11 mouse cellular contexts compared by ENCODE assay signal in the genomic region with DNA sequence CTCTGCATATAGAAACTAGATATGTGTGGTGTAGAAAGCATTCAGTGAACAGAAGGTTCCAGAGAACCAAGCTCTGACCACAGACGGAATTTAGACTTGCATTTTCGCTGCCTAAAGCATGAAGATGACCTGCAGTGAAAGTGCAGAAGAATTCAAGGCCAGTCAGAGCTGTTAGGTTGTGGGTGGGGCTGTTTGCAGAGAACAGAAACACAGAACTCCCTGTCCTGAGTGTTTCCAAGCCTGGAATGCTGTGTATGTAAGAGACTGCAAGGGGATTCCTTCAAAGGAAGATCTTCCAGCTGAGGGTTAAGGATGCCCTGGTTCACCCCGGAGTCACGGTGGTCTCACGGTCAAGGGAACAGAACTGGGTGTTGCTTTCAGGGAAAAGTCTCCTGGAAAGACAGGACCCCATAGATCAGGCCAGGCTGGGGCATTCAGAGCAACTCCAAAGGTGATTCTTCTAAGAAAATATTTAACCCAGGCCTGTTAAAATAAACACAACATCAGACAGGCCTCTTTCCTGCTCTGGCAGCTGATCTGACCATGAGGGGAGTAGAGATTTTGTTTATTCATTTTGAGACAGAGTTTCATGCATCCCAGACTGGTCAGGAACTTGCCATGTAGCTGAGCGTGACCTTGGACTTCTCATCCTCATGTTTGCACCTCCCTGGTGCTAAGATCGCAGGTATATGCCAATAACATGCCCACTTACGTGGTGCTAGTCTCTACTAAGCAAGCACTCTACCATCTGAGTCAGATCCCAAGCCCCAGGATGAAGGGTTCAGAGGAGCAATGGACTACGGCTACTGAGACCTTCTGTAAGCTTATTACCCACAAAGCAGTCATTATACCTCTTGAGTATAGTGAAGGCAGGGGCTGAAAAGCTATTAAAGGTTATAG.
A peak's percentile ranks its signal among the peaks of the same experiment; 100 is the strongest.
DNase-seq lines count a peak whose midpoint lies in the region; ATAC-seq and TF ChIP-seq lines count a peak whose summit lies in the region.
"Had no signal": no experiment of that assay in that cellular context is flagged by ENCODE, and none has a peak within 500 bp of the region (broad histone marks: within the 10 kb centered on the region; RNA-seq: fewer than 3 reads in every experiment).

No protein-coding gene starts in this region.

- TF ChIP-seq POLR2A in testis, adult 2 months (IDR thresholded peaks at IDR 0.05; ENCODE audit: control insufficient read depth, low read depth, low read length), result no peak
- TF ChIP-seq POLR2A in limb, embryonic 14.5 days (IDR thresholded peaks at IDR 0.05; ENCODE audit: borderline replicate concordance, extremely low read depth, insufficient read depth, insufficient read length), result no peak

- H3K9me3 ChIP-seq in heart, embryonic 12.5 days (replicated peaks), result no peaks in the 10 kb centered on the region
- no peaks in the 10 kb centered on the region for H3K9me3 ChIP-seq in limb, embryonic 14.5 days (ENCODE audit: control insufficient read depth, low read length)
- H3K9me3 ChIP-seq: neural tube, embryonic 13.5 days had no signal

- H3K4me2 ChIP-seq in heart, embryonic 12.5 days, result no peak overlapping the region
- H3K4me2 ChIP-seq in limb, embryonic 14.5 days (replicated peaks; ENCODE audit: low read depth, low read length, severe bottlenecking), result peak overlapping the region; percentile 1; the same call in 1 of the 2 replicates
- H3K4me2 ChIP-seq: midbrain, embryonic 11.5 days; neural tube, embryonic 13.5 days had no signal

- WGBS in heart, embryonic 12.5 days, result 64% methylated on average over 9 of the region's 9 CpGs
- 69% methylated on average over 9 of the region's 9 CpGs for WGBS in limb, embryonic 14.5 days

- H3K27ac ChIP-seq in heart, embryonic 12.5 days (ENCODE audit: poor library complexity, severe bottlenecking), result peak overlapping the region; percentile 4; the same call in 1 of the 2 replicates
- H3K27ac ChIP-seq in testis, adult 2 months (ENCODE audit: control insufficient read depth, insufficient read depth, low read depth, low read length), result peak overlapping the region; percentile 51
- no peak overlapping the region for H3K27ac ChIP-seq in limb, embryonic 14.5 days (replicated peaks; ENCODE audit: low read depth, low read length)
- H3K27ac ChIP-seq: neural tube, embryonic 13.5 days had no signal

- H3K36me3 ChIP-seq in heart, embryonic 12.5 days, result no peaks in the 10 kb centered on the region
- H3K36me3 ChIP-seq in testis, adult 2 months (ENCODE audit: control insufficient read depth, insufficient read depth, low read length), result no peaks in the 10 kb centered on the region
- H3K36me3 ChIP-seq in limb, embryonic 14.5 days (ENCODE audit: control insufficient read depth, insufficient read depth, low read length), result no peaks in the 10 kb centered on the region
- H3K36me3 ChIP-seq: neural tube, embryonic 13.5 days had no signal

- no peak overlapping the region for H3K4me3 ChIP-seq in heart, embryonic 12.5 days
- no peak overlapping the region for H3K4me3 ChIP-seq in testis, adult 2 months (ENCODE audit: control insufficient read depth, low read depth, low read length)
- no peak overlapping the region for H3K4me3 ChIP-seq in limb, embryonic 14.5 days (replicated peaks; ENCODE audit: low read length)
- H3K4me3 ChIP-seq: neural tube, embryonic 13.5 days had no signal

- ATAC-seq in heart, embryonic 12.5 days (ENCODE audit: insufficient number of reproducible peaks, low FRiP score), result no peak
- peak; percentile 42; the same call in 1 of the 2 replicates for ATAC-seq in limb, embryonic 14.5 days (ENCODE audit: low FRiP score, low read depth)

- intact Hi-C loops in heart, postnatal 25 days (cut with DNase I), result no loop called here

- no peak for DNase-seq in heart, postnatal 25 days (ENCODE audit: low spot score)
- DNase-seq in testis, postnatal 14 days (ENCODE audit: low spot score), result no peak
- no peak for DNase-seq in limb, embryonic 14.5 days (ENCODE audit: low spot score)
- no peak for DNase-seq in spleen, postnatal 10 days (ENCODE audit: low spot score in 2 of 2)
- no peak for DNase-seq in gastrocnemius, postnatal 4 days (ENCODE audit: low spot score in 2 of 2)
- no peak for DNase-seq in embryo, embryonic 11 days
- DNase-seq: right cerebral cortex, postnatal 25 days had no signal

- TF ChIP-seq CTCF in testis, adult 2 months (IDR thresholded peaks at IDR 0.05; ENCODE audit: control insufficient read depth, insufficient read depth, insufficient replicate concordance, low read depth, low read length), result no peak

- H3K4me1 ChIP-seq in heart, embryonic 12.5 days (replicated peaks), result peaks cover 45% of the 10 kb centered on the region
- H3K4me1 ChIP-seq in testis, adult 2 months (ENCODE audit: control insufficient read depth, insufficient read depth, low read length), result no peaks in the 10 kb centered on the region; the same call in 1 of the 2 replicates
- peaks cover 17% of the 10 kb centered on the region for H3K4me1 ChIP-seq in limb, embryonic 14.5 days (ENCODE audit: control insufficient read depth, insufficient read depth, low read length)

- no peaks in the 10 kb centered on the region for H3K27me3 ChIP-seq in heart, embryonic 12.5 days (replicated peaks)
- no peaks in the 10 kb centered on the region for H3K27me3 ChIP-seq in testis, adult 2 months (ENCODE audit: control insufficient read depth, insufficient read depth, low read length)
- no peaks in the 10 kb centered on the region for H3K27me3 ChIP-seq in limb, embryonic 14.5 days (ENCODE audit: control insufficient read depth, insufficient read depth, low read length)
- H3K27me3 ChIP-seq: neural tube, embryonic 13.5 days had no signal

- H3K9ac ChIP-seq in heart, embryonic 12.5 days, result no peak overlapping the region
- H3K9ac ChIP-seq in limb, embryonic 14.5 days (ENCODE audit: low read depth, low read length, severe bottlenecking), result no peak overlapping the region
- H3K9ac ChIP-seq: neural tube, embryonic 13.5 days had no signal
